Mouse (Mus musculus): ENCODE data around the gene Arhgef18.

DNA sequence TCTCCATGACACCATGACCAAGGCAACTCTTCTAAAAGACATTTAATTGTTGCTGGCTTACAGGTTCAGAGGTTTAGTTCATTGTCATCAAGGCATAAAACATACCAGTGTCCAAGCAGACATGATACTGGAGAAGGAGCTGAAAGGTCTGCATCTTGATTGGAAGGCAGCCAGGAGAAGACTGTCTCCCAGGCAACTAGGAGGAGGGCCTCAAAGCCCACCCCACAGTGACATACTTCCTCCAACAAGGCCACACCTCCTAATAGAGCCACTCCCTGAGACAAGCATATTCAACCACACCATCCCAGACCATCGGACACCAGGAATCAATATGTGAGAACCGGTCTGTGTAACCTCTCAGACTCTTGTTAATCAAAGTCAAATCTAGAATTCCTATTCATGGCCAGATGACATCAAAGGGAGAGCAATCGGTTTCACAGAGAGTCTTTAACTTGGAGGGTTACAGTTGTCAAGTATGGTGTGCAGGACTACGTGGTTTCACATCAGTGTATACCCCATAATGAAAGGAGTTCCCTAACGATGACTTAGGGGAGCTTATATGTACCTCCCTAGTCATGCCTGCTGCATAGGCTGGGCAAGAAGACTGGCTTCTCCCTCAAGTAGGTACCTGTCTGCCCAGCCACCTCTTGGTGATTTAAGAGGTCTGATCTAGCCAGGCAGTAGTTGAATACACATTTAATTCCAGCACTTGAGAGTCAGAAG lies 46.0 kb upstream of the Arhgef18 start:
- TF ChIP-seq CTCF (IDR thresholded peaks at IDR 0.05; ENCODE audit: borderline replicate concordance, extremely low read depth, insufficient read depth, insufficient read length) (no peak), POLR2A (IDR thresholded peaks at IDR 0.05; ENCODE audit: borderline replicate concordance, extremely low read depth, insufficient read depth, insufficient read length, poor library complexity, severe bottlenecking) (no peak)
